Mouse (Mus musculus): ENCODE data around the gene Olfr339. TPM values are rescaled to one million over a fixed set of nuclear protein-coding genes. Genes with fewer than 3 reads are reported as not detected.

Gene Olfr339
- polyA plus RNA-seq (2017; shearing (Covaris generic)) = not detected

DNA sequence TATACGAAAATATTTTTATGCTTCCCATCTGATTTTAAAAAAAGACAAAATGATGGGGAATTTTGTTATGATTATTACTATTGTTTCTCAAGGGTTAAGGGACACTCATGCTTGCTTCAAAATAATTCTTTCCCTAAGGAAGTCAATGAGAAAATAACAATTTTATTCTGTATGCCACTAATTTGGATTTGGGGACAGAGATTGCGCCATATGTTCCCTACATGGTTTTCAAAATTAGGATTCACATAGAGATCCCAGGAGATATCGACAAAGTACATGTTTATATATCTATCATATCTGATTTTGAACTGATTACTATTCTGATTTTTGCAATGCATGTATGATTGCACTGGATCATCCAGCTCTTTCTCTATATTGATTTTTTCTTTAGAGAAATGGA, at the start of gene Olfr339:
Gene Olfr339, plus strand, starts transcription at position 301 of the 400 bp plus-strand sequence.

DNA sequence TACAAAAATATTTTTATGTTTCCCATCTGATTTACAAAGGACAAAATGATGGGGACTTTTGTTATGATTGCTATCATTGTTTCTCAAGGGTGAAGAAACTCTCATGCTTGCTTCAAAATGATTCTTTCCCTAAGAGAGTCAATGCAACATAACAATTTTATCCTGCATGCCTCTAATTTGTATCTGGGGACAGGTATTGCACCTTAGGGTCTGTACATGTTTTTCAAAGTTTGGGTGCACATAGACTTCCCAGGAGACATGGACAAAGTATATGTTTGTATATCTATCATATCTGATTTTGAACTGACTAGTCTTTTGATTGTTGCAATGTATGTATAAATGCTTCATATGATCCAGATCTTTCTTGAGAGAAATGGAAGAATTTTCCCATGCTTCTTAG, 45.5 kb upstream of the Olfr339 start, which contains the start of gene Olfr338:
Gene Olfr338, plus strand, starts transcription at position 301 of the 400 bp plus-strand sequence.

DNA sequence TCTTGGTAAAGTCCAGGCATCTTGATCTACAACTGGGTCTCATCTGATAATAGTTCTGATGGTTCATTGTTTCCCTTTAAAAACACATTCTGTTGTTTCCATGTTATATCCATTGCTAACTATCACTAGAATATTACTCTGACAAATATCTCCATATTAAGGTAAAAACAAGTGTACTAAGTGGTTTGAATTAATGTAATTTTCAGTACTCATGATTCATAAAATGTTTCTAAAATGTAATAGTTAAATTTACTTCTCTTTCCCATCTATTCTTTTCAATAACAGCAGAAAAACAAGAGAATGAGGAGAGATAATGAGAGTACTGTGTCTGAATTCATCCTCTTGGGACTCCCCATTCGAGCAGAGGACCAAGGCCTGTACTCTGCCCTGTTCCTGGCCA, 33.5 kb downstream of the Olfr339 start, which contains the start of gene Olfr340:
Gene Olfr340, plus strand, starts transcription at position 301 of the 400 bp plus-strand sequence.

Other genes starting within 250 kb of the Olfr339 start
- not detected for gene Ptgs1, start 188.5 kb upstream of the Olfr339 start, polyA plus RNA-seq (2017; shearing (Covaris generic))
- gene Olfr338, start 45.4 kb upstream of the Olfr339 start, polyA plus RNA-seq (2017; shearing (Covaris generic)) = 0.06 TPM
- not detected for gene Olfr340, start 33.6 kb downstream of the Olfr339 start, polyA plus RNA-seq (2017; shearing (Covaris generic))
- gene Olfr341, start 63.5 kb downstream of the Olfr339 start, polyA plus RNA-seq (2017; shearing (Covaris generic)) = 0.12 TPM
- not detected for gene Olfr342, start 106.1 kb downstream of the Olfr339 start, polyA plus RNA-seq (2017; shearing (Covaris generic))
- not detected for gene Olfr344, start 147.7 kb downstream of the Olfr339 start, polyA plus RNA-seq (2017; shearing (Covaris generic))
- not detected for gene Olfr345, start 221.1 kb downstream of the Olfr339 start, polyA plus RNA-seq (2017; shearing (Covaris generic))

Measured in effector memory CD4-positive, alpha-beta T cell, adult 5 months (primary cell).